Mouse (Mus musculus): ENCODE data around the gene Cutal.

The Cutal gene

GRCm38 (mm10) chr2:34869680-34870079, 4.5 kb upstream of the Cutal start:
- POLR2A ChIA-PET, result interaction anchor here in 3 of 4 experiments (0.6 to 5.0 kb wide), 35 partner anchors 9 to 1379 kb away, joined by 3 to 40 read pairs (median 6); partner anchors contain the start of genes Fbxw2 (in 2 of the 3), Rabepk (in 2 of the 3), AI182371 (in 1 of the 3) and Cntrl (in 1 of the 3)
- CTCF ChIA-PET, result interaction anchor here in 2 of 4 experiments (0.6 to 2.2 kb wide), 2 partner anchors 21 to 28 kb away, joined by 4 to 5 read pairs; no protein-coding TSS in a partner anchor

- POLR2A ChIA-PET, result interaction anchor here (0.5 to 5.0 kb wide), 77 partner anchors 8 to 1380 kb away, joined by 3 to 40 read pairs (median 4); partner anchors contain the start of genes Fbxw2 (in 3 of the 4), Cntrl (in 2 of the 4), Gm34653 (in 2 of the 4) and Hspa5 (in 2 of the 4)
- CTCF ChIA-PET, result interaction anchor here in 2 of 4 experiments (0.6 to 2.2 kb wide), 3 partner anchors 27 to 503 kb away, joined by 3 to 5 read pairs (median 3); no protein-coding TSS in a partner anchor
Measured at GRCm38 (mm10) chr2:34870520-34871474, 3.4 kb upstream of the Cutal start.

DNA sequence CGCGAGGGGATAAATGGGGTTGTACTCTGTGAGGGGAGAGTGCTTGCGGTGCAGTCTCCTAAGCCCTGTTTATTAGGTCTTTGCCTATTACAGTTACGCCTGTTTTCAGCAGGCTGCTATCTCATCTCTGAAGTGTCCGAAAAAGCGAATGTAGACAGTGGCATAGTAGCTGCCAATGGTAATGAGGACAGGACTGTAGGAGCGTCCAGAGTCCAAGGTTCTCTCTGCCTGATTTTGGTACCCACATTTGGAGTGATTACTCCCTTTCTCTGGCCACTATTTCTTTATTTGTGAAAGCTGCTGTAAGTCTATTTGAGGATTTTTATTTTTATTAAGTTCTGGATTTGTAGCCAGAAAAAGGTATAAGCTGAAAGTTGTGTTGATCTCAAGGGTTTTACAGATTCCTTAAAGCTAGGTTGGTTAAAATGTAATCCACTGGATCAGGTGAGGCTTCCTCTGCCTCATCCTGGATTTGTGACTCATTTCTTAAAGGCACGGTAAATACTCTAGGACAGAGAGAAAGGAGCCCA, 685 bp downstream of the Cutal start, which contains the start of gene Psmd5:
TSS of gene Psmd5 (minus strand) at position 153 of the 530 bp plus-strand sequence.
- POLR2A ChIA-PET, result interaction anchor here in 3 of 4 experiments (0.5 to 2.2 kb wide), 12 partner anchors 9 to 1293 kb away, joined by 3 to 7 read pairs (median 3); partner anchors contain the start of gene Rabepk (in 1 of the 3)
- CTCF ChIA-PET, result interaction anchor here in 2 of 4 experiments (0.5 to 0.7 kb wide), 3 partner anchors 10 to 248 kb away, joined by 3 to 4 read pairs (median 4); no protein-coding TSS in a partner anchor

DNA sequence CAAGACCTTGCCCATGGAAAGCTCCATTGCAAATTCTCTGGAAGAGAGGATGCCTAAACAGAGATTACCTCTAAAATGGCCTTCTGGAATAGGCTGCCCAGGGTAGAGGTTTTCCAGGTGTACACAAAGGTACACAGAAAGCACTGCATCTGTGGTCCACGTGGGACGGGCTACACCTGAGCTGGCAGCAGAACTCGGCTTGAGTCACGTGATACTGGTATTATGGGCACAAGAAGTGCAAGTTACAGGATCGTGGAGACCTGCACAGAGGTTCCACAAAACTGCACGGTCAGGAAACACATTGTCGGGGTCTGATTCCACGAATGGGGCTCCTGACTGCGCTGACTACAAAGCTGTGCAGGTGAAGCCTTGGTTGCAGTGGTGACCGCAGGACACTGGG, 5.9 kb downstream of the Cutal start:
- ChIA-PET CTCF (interaction anchor here in 2 of 4 experiments (0.8 to 1.5 kb wide), 2 partner anchors 18 to 20 kb away, joined by 3 to 4 read pairs; no protein-coding TSS in a partner anchor), POLR2A (interaction anchor here in 2 of 4 experiments (1.2 to 4.7 kb wide), 4 partner anchors 9 to 35 kb away, joined by 3 to 37 read pairs (median 9); no protein-coding TSS in a partner anchor)

GRCm38 (mm10) chr2:34882757-34883156, 8.6 kb downstream of the Cutal start:
- ChIA-PET CTCF (no interaction called here), POLR2A (interaction anchor here in 3 of 4 experiments (0.7 to 4.7 kb wide), 4 partner anchors 11 to 90 kb away, joined by 3 to 37 read pairs (median 4); no protein-coding TSS in a partner anchor)

DNA sequence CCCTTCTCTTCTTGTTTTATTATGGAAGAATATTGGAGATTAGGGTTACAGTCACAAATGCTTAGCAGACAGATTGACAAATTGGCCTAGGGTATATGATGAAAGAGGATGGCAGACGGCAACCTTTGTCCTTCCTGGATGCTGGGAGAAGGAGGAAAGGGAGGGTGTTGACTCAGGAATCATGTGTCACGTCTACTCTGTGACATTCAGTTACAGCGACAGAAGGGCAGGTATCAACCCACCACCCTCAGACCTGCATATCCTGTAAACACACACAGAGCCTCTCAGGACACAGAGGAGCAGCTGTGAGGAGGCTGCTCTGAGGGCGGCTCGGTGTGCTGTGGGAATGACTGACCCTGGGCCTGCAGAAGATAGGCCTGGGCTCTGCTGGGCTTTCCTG, 9.0 kb downstream of the Cutal start:
- ChIA-PET POLR2A (interaction anchor here in 2 of 4 experiments (1.0 to 1.6 kb wide), 3 partner anchors 9 to 89 kb away, joined by 3 to 8 read pairs (median 3); partner anchors contain the start of genes Cutal (in 1 of the 2) and Psmd5 (in 1 of the 2)), CTCF (no interaction called here)

GRCm38 (mm10) chr2:34884186-34884585, 10.0 kb downstream of the Cutal start:
- POLR2A ChIA-PET, result interaction anchor here in 2 of 4 experiments (1.0 to 1.6 kb wide), 3 partner anchors 10 to 21 kb away, joined by 3 to 8 read pairs (median 4); partner anchors contain the start of genes Cutal (in 1 of the 2) and Psmd5 (in 1 of the 2)
- CTCF ChIA-PET, result interaction anchor here (0.6 to 2.3 kb wide), 5 partner anchors 13 to 59 kb away, joined by 3 to 10 read pairs (median 4); no protein-coding TSS in a partner anchor

DNA sequence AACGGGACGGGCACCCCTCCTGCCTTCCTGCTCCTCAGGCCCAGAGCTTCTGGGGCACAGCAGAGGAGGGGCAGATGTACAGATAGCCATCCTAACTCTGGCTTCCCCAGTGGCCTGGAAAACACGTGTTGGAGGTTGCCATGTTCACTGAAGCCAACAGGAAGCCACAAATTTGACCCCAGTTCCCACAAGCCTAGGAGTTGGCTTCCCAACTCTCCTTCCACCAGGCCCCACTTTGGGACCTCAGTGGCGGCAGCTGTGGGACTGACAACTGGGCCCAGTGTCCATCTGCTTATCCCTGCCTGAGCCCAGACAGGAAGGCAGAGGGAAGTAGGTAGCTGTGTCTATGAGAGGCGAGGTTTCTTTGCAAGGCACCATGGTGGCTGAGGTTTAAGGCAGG, 19.8 kb downstream of the Cutal start:
- CTCF ChIA-PET, result interaction anchor here in 1 of 4 experiments (0.6 kb wide), 1 partner anchor 24 kb away, joined by 7 read pairs; no protein-coding TSS in a partner anchor
- POLR2A ChIA-PET, result interaction anchor here in 3 of 4 experiments (0.8 to 1.0 kb wide), 3 partner anchors 9 to 17 kb away, joined by 3 read pairs; no protein-coding TSS in a partner anchor

DNA sequence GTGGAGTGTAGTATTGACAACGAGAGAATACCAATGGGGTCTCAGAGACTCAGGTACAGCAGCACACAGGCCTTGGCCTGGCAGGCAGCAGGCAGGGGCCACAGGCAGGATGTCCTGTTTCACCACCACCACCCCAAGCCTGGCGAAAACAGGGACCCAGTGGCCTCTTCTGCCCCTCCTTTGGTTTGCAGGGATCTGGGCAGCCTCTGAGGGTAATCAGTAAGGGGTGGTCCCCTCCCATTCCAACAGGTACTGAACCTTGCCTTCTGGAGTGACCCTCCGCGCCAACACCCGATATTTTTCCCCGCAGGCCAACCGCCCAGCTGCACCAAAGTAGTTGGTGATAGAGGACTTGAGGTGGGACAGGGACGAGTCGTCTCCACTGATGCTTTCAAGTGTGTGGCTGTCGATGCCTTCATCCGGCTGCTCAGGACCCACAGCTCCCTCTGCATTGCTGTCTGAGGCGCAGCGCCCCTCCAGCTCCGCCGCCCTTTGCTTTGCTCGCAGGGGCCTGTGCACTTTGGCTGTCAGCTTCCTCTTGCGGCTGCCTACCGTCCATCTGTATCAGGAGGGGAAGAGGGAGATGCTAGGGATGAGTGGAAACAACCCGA, 21.4 kb downstream of the Cutal start:
- POLR2A ChIA-PET, result interaction anchor here in 3 of 4 experiments (0.6 to 2.1 kb wide), 8 partner anchors 9 to 236 kb away, joined by 3 to 12 read pairs (median 3); partner anchors contain the start of gene Cutal (in 1 of the 3)
- CTCF ChIA-PET, result interaction anchor here in 3 of 4 experiments (0.5 to 1.6 kb wide), 4 partner anchors 9 to 320 kb away, joined by 3 to 16 read pairs (median 4); no protein-coding TSS in a partner anchor

DNA sequence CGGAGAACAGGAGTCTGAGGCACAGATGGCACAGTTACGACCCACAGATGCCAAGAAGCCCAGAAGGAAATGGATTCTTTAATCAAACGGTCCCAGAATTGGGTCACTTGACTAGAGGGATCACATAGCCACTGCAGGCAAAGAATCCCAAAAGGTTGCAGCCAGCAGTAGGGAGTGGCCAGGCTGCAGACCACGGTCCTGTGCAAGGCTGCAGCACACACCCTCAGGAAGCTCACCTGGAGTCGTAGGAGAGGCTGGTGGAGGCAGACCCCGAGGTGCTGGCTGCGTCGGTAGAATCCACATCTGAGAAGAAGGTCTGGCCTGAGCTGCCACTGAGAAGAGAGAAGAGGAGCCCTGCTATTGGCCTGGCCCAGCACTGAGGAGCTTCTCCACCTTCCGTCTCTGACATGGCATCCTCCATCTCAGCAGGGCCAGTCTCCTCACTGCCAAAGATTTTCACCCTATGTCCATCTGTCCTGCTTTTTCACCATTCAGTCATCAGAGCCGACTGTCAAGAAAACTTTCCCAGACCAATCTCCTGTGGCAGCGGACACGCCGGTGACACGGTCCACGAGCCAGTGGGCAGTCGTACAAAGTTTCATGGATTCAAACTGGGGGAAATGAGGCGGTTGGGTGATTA, 22.7 kb downstream of the Cutal start:
- ChIA-PET CTCF (interaction anchor here in 3 of 4 experiments (0.6 to 1.6 kb wide), 19 partner anchors 8 to 1428 kb away, joined by 3 to 8 read pairs (median 4); partner anchors contain the start of genes Cutal (in 1 of the 3) and Psmd5 (in 1 of the 3)), POLR2A (interaction anchor here in 2 of 4 experiments (0.5 to 2.1 kb wide), 7 partner anchors 10 to 1913 kb away, joined by 3 to 12 read pairs (median 3); no protein-coding TSS in a partner anchor)

DNA sequence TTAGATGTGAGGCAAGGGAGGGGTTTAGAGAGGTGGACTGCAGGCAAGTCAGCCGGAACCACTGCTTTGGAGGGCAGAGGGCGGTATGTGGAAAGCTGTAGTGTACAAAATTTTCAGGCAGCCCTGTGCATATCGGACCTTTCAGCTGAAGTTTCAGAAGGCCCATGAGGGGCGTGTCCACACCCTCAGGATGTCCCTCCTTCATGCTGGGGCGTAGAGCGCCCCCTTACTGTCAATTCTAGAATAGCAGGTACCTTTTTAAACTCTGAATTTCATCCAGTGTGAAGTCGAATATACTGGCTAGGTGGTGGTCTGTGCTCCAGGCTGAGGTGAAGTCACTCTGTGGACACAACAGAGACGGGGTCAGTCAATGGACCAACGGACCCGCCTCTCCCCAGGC, 23.6 kb downstream of the Cutal start:
- ChIA-PET POLR2A (interaction anchor here in 2 of 4 experiments (0.6 to 2.1 kb wide), 10 partner anchors 9 to 170 kb away, joined by 3 to 12 read pairs (median 3); partner anchors contain the start of genes Hspa5 (in 1 of the 2) and Phf19 (in 1 of the 2)), CTCF (interaction anchor here (0.6 to 1.6 kb wide), 32 partner anchors 9 to 468 kb away, joined by 3 to 9 read pairs (median 3); partner anchors contain the start of genes Cutal (in 1 of the 4), Psmd5 (in 1 of the 4) and Traf1 (in 1 of the 4))

GRCm38 (mm10) chr2:34899682-34900081, 25.5 kb downstream of the Cutal start:
- ChIA-PET CTCF (no interaction called here), POLR2A (interaction anchor here in 3 of 4 experiments (0.7 to 6.9 kb wide), 6 partner anchors 28 to 168 kb away, joined by 3 to 40 read pairs (median 3); partner anchors contain the start of gene Hspa5 (in 1 of the 3))

DNA sequence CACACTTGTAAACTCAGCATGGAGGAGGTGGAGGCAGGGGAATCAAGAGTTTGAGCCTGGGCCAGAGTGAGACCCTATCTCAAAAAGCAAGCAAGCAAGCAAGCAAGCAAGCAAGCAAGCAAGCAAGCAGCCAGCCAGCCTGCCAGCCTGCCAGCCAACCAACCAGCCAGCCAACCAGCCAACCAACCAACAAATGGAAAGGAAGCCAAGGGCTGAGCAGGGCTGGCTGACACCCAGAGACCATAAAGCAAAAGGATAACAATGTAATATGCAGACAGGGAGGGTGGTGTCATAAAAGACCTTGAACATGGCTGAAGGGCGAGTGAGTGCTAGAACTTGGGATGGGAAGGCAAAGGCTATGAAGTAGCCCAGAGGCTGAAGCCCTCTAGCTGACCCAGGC, 26.2 kb downstream of the Cutal start:
- ChIA-PET CTCF (no interaction called here), POLR2A (interaction anchor here in 2 of 4 experiments (1.1 to 6.9 kb wide), 2 partner anchors 30 to 31 kb away, joined by 3 to 40 read pairs; no protein-coding TSS in a partner anchor)

DNA sequence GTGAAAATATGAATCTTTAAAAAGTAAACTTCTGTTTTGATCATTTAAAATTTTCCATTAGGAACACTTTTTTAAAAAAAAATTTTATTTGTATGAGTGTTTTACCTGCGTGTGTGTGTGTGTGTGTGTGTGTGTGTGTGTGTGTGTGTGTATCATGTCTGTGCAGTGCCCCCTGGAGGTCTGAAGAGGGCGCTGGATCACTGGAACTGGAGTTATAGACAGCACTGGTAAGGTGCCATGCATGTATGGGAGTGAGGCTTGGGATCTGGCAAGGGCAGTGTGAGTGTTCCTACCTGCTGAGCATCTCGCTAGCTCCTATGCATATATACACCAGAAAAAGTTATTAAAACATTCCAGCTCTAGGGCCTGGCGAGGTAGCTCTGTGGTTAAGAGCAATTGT, 27.5 kb downstream of the Cutal start:
- ChIA-PET CTCF (interaction anchor here in 1 of 4 experiments (0.5 kb wide), 1 partner anchor 75 kb away, joined by 3 read pairs; no protein-coding TSS in a partner anchor), POLR2A (interaction anchor here in 2 of 4 experiments (0.7 to 6.9 kb wide), 2 partner anchors 32 to 130 kb away, joined by 3 to 40 read pairs; partner anchors contain the start of gene Hspa5 (in 1 of the 2))

GRCm38 (mm10) chr2:34902731-34903130, 28.5 kb downstream of the Cutal start:
- ChIA-PET POLR2A (interaction anchor here in 2 of 4 experiments (2.1 to 6.9 kb wide), 4 partner anchors 11 to 76 kb away, joined by 7 to 40 read pairs (median 22); partner anchors contain the start of genes Fbxw2 (in 1 of the 2) and Phf19 (in 1 of the 2)), CTCF (no interaction called here)

- ChIA-PET CTCF (no interaction called here), POLR2A (interaction anchor here in 2 of 4 experiments (2.1 to 6.9 kb wide), 5 partner anchors 10 to 132 kb away, joined by 7 to 40 read pairs (median 24); partner anchors contain the start of genes Fbxw2 (in 1 of the 2), Hspa5 (in 1 of the 2) and Phf19 (in 1 of the 2))
Measured at GRCm38 (mm10) chr2:34903191-34903590, 29.0 kb downstream of the Cutal start.
